Mouse (Mus musculus) cerebellum, adult 9-11 months (tissue): ENCODE results near the gene Cela3b.
"Not testable (repeated sequence)": the region's sequence is repeated elsewhere in the genome, so short reads cannot be mapped to it uniquely, and the experiment has no call there.

ENCODE experiments used
- DNase-seq: peaks from one replicate; pipeline ENCODE4 v3.0.0; 2022

The Cela3b gene

DNA sequence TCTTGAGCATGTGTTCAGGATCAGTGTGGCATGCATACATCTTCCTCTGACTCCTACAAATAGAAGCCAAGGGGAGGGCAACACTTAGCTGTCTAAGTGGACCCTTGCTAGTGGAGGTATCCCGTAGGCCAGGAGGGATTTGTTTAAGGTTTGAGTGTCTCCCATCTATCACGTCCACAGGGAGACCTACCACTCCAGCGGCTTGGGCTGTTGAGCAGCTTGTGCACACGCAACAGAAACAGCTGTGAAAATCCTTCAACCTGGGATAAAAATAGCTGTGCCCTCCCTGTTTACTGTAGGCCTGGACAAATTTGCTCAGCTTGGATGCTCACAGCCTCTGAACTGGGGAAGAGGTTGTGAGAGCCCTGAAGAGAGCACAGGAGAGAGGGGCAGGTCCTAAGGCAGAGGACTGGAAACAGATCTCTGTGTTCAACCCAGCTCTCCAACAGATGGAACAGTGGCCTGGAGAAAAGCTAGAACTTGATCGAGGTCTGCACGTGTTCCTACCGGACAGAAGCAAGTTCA, 18.1 kb downstream of the Cela3b start:
- not testable (repeated sequence) for DNase-seq

DNA sequence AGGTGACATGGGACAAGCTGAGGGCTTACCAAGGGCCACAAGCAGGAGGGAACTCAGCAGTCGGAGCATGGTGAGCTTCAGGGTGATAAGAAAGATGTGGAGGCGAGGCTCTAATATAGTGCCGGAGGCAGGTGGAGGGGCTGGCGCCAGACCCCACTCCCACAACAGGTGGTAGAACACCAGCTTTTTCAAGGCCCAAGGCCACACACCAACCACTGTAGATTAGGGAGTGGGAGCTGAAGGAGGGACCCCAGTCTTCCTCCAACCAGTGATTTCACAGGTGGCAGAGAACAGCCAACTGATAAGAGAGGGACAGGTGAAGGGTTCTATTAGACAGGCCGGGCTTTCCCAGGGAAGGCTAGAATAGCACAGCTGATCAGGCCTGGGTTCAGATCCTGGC, 20.6 kb downstream of the Cela3b start, which contains the start of gene Cela3a:
Gene Cela3a (minus strand): TSS at position 101 of the 400 bp plus-strand sequence.
- DNase-seq, result no peak

DNA sequence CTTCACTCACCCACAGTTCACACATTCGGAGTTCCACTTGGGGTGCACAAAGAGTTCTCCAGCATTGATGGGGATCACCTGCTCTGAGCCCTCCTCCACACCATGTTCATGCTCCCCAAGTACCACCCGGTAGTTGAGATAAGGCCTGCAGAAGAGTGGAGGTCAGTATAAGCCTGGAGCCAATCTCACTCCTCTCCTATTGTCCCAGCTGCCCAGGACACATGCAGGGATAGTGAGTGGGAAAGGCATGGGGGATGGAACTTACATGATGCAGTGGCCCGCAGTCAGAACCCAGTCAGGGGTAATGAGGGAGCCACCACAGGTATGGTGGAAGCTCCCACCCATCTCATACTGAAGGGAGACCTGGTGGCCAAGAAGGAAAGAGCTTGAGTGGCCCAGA, 24.8 kb downstream of the Cela3b start:
- DNase-seq, result no peak

DNA sequence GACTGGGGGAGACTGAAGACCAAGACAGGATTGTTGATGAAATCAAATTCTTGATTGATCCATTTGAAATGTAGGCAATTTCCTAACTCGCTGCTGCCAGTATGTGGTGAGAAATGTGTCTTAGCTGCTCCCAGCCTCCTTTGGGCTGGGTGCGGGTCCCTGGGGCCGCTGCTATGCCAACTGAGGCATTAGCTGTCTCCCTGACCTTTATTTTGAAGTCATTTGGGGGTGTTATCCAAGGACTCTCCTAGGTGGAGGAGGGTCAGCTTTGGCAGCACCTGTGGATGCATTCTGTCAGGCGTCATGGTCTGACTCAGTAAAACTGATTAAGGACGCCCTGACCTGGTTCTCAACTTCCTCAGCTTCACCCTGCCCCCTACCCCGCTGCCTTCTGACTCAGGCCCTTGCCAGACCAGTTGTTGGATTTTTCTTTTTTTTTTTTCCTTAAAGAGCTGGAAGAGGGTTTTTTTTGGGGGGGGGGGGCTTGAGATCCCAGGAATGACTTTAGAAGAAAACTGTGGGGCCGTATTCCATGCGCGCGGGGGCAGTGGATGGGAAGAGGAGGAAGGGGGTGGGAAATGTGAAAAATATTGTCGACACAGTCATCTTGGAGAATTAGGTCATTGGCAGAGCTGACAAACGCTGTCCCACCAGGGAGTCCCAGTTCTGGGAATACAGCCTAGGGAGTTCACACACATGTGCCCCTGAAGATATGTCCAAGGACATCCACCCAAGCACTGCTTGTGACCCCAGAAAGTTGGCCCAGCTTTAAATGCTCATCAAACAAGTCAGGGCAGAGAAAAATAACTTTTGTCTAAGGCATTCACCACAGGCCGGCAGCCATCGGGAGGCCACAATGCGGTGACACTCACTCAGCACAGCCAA, 33.5 kb downstream of the Cela3b start:
- DNase-seq, result peak; percentile 77

DNA sequence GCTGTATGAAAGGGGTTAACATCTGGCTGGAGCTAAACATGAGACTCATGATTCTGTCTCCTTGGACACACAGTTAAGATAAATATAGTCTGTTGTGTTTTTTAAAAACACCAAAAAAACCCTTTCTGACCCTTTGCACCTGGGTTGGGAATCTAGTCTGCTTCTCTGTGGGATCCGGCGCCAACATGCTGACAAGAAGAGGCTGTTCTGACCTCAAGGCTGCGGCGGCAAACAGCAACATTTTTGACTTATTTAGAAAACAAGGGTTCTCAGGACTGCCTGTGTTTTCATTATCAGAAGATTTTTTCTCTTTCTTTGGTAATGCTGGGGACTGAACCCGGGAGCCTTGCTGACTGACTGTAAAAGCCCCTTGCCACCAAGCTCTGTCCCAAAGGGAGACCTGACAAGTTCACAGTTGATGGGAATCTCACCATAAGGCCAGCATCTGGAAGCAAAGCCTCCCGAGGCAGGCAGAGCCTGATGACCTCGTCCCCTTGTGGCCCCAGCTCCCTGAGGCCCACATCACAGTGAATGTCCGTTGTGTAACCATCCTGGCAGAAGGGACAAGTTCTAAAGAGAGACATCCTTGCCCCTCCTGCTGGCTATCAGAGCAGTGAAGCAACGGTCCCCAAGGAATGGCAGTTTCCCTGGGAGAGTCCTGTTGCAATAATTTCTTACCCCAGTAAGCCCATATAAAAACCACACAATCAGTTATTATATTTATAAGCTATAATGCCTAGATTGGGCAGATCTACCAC, 36.8 kb downstream of the Cela3b start:
- DNase-seq, result no peak

DNA sequence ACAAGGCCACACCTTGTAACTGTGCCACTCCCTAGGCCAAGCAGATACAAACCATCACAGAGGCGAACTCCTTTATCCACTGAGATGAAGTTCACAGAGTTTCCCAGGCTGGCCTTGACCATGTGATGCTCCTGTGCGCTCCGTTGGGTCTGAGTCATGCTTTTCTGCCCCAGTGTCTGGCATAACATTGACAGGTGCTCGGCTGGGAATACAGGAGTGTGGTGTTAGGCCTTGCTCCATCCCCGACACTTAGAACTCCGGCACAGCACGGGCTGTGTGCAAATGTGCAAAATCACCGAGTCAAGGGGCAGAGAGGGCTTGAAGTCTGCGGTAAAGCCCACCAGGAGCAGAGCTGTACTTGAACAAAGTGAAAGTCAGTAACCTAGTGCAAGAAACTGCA, 37.5 kb downstream of the Cela3b start:
- DNase-seq, result no peak

DNA sequence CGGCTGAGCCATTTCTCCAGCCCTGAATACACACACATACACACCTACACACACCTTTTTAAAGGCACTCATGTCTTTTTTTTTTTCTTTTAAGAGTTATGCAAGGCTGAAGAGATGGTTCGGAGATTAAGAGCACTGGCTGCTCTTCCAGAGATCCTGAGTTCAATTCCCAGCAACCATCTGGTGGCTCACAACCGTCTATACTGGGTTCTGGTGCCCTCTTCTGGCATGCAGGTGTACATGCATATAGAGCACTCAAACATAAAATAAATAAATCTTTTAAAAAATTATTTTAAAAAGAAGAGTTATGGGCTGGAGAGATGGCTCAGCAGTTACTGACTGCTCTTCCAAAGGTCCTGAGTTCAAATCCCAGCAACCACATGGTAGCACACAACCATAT, 39.1 kb downstream of the Cela3b start:
- DNase-seq, result no peak

DNA sequence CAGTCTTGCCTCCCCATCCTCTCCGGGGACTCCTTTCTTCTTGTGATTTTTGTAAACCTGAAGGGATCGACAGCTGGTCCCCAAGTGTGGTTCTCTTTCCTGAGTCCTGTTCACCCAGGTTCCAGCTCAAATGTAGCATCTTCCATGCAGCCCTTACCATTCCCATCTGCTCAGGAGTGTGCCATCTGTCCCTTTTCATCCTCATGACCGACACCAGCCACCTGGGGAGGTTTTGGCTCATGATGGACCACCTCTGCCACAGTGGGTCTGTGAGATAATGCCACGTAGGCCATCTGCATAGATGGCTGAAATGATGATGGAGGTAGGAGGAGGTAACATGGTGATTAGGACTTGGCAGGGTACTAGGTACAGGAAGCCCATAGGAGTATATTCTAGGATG, 40.1 kb downstream of the Cela3b start:
- peak; percentile 63 for DNase-seq

DNA sequence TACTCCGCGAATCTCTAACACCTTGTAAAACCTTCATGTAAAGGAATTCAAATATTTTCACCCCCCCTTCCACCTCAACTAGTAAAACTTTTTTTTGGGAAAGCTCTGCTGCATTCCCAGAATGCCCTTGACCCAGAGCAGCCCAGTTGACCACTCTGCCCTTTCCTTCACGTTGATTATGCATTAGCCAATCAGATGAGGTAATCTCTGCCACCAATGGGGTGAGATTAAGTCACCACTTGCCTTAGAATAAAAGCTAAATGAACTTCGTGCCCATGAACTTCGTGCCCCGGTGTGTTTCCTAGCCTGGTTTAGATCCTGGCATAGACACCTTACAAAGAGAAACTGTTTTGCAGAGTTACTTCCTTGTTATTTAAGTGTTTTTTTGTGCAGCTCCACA, 41.4 kb downstream of the Cela3b start:
- no peak for DNase-seq

DNA sequence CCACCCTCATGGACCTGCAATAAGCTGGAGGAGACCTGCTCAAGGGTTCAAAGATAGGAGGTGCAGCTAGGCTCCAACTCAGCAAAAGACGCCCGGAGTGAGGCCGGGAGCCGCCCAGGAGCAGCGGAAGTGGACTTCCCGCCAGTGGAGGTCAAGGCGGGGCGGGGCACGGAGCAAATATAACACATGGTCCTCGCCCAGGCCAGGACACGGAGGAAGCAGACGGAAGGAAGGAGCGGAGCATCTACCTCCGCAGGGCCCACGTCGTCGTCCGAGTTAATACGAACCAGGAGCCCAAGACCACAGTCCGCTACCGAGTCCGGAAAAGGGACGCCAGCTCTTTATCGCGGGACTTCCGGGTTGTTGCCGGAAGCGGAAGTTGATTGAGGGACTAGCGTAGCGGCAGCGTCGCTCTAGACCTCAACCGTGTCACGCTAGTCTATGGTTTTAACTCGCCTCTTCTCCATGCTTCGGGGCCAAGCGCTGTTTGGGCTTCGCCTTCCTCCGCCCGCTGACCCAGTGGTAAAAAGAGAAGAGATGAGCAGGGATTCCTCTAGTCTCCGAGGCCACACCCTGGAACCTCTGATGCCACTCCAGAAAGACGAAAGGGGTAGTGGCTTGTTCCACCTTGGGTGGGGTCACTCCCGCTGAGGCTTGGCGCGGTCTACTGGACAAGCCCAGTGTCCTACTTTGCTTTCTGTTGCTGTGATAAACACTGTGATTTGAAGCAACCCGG, 42.1 kb downstream of the Cela3b start:
- peak; percentile 90 for DNase-seq

DNA sequence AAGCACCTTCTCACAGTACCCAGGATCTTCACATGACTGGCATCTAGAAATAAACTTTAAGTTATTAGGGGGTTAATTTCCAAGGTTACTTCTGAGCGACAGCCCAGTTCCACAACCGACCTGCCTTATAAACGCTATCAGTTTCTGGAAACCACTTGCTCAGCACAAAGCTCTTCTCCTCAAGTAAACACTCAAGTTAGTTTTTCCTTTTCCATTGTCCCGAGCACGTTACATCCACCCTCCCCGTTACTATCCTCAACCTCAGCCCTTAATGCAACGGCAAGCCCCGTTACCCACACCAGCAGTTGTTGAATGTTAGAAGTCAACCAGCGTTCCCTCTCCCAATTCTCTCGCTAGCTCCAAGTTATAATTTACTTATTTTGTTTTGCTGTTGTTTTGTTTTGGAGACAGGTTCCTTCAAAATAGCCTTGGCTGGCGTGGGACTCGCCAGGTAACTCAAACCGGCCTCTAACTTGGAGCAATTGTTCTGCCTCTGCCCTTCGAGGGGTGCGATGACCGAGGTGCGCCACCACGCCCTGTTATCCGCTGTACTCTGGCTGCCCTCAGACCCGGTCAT, 42.8 kb downstream of the Cela3b start:
- no peak for DNase-seq

DNA sequence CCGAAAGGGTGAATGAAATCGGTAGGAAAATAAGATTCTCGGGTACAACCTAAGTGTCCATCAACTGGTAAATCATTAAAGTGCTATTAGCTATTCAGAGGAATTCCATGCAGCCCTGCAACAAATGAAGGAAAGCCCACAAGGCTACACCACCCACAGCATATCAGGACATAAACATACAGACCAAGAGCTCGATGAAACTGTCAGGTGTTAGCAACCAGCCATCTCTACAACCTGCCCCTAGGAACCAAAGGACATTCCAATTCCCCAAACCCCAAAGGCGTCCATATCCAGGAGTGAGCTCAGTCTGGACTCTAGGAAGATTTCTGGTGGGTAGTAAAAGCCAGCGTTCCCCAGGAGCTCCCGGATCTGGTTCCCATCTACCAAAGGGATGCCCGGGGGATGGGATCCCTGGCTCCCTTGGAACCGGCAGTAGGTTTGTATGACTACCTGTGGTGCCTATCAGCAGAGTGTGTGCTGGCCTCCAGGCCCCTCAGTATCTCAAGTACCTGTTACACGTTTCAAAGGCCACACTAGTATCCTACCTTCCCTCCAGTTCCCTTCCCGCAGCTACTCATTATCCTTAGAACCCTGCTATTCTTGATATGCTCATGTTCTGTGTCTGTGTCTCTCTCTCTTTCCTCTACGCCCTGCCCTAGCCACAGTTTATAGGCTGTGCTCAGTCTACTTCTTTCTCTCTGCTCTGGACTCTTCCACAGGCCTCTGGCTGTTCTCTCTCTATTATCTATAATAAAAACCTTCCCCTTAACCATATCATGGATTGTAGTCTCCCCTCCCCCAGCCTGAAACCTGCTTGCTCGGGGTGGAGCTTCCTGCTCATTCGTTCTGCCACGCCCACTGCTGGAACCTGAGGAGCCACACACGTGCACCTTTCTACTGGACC, 49.4 kb downstream of the Cela3b start:
- DNase-seq, result peak; percentile 14

DNA sequence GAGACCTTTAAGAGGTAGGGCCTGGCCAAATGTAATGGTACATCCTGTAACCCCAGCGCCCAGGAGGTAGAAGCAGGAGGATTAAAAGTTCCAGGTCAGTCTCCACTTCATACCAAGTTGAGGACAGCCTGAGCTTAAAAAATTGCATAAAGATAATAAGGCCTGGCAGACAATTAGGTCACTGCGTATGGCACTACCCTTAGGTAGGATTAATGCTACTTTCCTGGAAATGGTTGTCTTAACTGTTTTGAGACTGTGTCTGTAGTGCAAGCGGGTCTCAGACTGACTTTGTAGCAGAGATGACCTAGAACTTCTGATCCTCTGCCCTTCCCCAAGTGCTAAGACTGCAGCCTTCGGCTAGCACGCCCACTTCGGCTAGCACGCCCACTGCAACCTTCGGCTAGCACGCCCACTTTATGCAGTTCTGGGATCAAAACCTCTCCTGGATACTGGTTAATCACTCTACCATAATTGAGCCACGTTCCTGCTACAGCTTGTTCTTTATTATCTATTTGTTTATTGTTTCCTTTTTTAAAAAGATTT, 50.6 kb downstream of the Cela3b start:
- DNase-seq, result peak; percentile 5

DNA sequence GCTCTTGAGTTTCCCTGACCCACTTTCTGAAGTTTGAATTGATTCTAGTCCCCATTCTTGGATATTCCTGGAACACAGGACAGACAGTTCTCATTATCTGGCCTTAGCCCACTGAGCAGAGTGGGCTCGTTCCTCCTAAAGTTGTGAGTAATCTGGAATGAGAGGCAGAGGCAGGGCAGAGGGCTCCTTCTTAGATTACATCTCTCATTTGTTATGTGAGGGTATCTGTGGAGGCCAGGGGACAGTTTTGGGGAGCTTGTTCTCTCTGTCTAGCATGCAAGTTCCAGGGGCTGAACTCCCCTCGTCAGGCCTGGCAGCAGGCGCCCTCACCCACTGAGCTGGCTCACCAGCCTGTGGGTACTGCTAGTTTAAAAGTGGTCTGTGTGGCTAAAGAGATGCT, 51.3 kb downstream of the Cela3b start:
- DNase-seq, result no peak

DNA sequence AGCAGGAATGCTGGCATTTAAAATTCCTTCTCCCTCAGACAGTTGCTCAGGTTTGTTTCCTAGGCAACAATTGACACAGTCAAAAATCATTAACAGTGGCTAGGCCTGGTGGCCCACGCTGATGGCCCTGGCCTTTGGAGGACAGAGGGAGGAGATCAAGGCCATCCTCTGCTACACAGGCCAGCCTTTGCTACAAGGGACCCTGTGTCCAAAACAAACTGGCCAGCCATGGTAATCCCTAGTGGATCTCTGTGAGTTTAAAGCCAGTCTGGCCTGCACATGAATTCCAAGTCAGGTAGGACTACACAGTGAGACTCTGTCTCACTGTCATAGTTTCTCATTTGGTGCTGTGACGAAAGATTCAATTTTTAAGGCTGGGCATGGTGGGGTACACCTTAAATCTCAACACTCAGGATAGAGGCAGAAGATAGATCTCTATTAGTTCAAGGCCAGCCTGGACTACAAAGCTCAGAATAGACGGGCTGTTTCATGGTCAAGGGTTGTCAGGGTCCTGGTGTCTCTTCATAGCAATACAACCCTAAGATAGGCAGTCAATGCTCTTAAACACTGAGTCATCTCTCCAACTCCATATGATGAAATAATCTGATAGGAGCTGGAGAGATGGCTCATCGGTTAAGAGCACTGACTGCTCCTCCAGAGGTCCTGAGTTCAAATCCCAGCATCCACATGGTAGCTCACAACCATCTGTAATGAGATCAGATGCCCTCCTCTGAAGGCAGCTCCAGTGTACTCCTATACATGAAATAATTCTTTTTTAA, 52.6 kb downstream of the Cela3b start:
- DNase-seq, result no peak

DNA sequence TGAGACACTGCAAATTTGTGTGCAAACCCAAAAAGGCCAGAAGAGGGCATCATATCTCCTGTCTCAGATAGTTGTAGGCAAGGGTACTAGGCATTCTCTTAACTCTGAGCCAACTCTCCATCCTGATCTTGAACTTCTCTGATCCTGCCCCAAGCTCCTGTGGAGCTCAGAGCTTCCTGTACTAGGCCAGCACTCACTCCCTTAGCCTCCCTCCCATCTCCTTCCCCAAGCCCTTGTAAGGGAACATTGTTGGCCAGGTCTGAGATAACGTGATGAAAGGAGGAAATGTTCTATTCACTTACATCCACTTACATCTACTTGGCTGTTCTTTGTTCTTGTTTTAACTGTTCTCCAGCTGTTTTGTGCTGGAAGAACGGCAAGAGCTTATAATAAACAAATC, 53.6 kb downstream of the Cela3b start:
- no peak for DNase-seq

DNA sequence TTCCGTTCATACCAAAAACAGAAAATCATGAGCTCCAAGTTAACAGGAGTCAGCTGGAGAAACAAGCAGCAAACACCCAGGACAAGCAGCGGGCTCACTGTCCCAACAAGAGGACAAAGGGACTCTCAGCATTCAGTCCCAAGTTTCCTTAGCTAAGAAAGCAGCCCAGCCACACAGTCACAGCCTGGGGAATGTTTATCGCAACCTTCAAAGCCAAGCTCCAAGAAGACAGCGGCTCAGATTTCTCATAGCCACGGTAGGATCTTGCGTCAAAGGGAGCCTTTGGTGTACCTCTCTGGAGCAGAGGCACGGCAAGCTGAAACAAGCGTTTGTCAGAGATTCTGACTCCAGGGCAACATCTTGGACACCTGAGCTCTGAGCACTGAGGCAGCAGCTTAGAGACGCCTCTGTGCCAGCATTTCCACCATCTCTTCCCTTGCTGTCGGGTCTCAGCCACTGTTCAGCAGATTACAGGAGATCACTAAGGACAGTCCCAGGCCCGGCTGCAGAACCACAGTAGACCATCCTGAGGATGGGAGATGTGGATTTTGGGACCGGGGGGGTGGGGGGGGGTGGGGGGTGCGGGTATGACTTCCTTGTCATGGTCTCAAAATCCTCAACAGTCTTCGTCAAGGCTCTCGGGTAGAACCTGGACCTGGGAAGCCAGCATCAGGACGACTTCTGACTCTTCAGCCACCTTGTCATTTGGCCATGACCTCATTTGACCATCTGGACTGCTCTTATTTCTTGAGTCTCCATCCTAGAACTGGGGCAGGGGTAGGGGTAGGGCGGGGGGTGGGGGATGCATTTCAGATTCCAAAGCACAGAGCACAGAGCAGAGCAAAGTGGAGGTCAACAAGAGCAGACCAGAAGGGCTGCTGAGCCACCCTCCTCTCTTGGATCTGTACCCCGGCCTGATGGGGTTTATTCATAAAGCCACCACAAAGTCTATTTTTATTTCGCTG, 54.7 kb downstream of the Cela3b start:
- DNase-seq, result peak; percentile 53

DNA sequence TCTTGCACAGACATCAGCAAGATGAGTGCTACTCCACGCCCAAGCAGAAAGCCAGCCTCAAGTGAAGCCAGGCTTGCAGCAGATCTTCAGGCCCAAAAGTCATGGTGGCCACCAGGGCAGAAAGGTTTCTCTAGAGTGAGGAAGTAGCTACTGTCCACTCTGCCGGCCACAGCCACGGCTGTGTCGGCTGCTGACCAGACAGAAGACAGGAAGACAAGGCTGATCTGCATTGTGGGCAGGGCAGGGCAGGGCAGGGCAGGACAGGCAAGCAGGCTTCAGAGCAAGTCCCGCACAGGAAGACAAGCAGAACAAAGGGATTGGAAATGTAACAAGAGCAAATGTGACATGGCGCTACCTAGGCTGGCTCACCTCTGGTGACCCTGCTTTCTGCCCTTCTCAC, 56.6 kb downstream of the Cela3b start:
- no peak for DNase-seq
